Mouse (Mus musculus): ENCODE data around the gene Bmpr1b.

Bmpr1b gene

DNA sequence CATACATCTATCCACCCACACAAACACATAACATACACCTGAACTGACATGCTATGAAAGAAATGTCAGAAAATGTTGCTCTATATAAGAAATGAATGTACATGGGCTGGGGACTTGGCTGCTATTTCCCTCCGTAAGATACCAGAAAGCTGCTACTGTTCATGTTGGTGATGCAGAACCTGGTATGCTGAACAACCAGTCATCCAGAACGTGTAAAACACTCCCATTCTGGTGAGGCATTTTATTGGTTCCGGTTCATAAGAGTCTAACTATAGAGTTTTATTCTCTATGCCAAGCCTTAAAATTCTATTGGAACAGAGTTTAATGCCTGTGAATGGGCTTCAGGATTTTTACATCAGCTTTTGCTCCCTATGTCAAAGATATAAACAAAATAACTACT, 55.0 kb downstream of the Bmpr1b start:
- DNase-seq (ENCODE audit: low read depth, low spot score): no peak

DNA sequence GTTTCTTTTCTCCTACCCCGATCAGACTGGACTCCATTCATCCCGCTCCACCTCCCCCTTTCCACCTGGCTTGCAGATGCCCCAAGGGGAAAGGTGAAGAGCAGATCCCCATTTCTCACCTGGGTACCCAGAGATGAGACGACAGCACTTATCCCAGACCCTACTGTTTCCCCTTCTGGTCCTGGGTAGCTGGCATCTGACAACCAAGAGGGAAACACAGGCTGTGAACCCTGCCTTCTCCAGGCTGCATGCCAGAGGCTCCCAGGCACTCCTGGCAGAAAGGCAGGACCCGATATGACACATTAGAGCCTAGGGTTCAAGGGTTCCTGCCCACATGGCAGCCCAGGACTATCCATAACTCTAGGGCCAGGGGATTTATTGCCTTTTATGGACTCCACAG, 56.0 kb downstream of the Bmpr1b start:
- no peak for DNase-seq (ENCODE audit: low read depth, low spot score)

DNA sequence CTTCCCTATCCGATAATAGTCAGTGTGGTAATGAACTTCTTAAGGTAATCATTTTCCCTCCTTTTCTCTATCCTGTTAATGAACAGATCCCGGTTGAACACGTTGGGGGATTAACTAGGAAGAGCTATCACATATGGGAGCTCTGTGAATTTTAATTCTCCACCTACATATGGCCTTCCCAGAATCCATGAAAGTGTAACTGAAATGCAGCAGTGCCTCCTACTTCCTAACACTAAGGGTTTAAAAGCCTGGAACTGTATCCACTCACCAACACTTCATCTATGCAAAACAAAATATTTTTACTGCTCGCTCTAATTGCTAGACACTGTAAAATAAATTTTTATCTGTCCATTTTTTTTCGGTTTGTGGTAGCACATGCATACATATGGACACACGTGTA, 63.0 kb downstream of the Bmpr1b start:
- DNase-seq (ENCODE audit: low read depth, low spot score): no peak

DNA sequence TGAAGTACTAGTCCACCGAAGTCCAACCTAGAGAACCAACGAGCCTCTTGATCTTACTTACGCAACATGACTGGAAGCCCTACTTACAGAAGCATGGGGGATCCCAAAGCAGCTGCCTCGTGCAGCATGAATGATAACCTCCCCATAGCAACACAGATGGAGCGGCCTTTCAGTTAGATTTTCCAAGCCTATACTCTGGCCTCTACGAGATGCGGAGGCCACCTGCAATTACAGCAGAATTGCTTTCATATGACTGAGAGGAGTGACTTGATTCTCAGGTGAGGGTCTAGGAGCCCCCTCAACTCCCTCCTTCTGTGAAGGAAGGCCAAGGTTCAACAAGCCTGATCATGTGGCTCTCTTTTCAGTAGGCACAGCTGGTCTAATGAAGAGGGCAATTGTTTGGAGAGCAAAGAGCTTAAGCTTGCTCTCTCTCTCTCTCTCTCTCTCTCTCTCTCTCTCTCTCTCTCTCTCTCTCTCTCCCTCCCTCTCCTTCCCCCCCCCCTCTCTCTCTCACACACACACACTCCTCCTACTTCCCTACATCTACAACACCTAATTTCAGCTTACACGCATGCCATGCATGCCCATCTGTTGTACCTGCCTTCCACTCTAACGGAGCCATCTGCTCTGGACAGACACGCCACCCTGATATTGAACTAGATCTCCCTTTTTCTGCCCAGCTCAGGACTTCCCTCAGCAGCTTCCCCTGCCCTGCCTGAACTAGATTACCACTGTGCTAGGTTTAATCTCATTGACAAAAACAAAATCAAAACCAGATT, 65.0 kb downstream of the Bmpr1b start:
- DNase-seq (ENCODE audit: low read depth, low spot score): no peak

DNA sequence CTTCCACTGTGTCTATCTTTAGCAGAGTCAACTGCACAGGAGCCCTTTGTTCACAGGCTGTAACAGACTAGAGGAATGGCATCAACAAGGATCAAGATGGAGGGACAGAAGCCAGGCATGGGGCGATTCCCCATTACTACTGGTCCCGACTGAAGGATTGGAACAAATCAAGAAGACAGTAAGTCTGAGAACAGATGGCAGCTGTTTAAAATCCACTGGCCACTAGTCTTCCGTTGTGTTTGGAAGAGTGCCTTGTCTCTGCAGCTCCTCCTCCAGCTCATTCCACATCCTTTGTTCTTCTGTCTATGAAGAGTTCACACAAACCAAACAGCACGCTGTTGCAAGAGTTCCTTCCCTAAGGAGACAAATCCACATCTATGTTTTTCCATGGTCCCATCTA, 65.6 kb downstream of the Bmpr1b start:
- DNase-seq (ENCODE audit: low read depth, low spot score): no peak

DNA sequence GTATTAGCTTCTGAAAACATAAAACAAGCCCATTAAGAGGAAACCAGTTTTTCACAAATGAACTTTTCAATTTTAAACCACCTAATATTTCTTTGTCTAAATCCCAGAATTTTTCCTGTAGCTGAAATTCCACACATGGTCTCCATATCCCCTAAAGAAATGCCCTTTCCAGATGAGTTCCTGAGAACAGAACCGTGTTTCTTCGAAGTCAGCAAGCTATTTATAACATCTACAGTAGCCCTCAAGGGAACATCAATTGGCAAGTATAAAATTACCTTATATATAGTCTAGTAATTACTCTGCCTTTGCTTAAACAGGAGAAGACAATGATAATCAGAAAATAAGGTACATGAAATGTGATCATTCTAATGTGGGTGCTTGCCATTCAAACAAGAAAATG, 70.1 kb downstream of the Bmpr1b start:
- no peak for DNase-seq (ENCODE audit: low read depth, low spot score)

DNA sequence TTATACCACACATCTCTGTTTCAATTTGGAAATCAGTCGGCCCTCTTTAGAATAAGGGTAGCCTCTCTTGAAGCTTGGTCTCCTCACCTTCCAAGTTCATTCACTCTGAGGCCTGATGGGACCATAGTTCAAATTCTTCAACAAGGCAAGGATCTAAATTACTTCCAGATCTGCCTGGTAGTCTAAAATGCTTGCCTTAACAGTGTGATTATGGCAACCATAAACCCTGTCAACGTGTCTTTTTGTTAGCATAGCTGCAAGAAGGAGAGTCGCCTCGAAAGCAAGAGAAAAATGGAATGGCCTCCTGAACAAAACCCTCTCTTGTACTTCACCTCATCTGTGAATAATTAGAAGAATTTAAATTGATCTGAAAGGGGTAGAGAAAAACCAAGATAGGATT, 75.2 kb downstream of the Bmpr1b start:
- no peak for DNase-seq (ENCODE audit: low read depth, low spot score)

DNA sequence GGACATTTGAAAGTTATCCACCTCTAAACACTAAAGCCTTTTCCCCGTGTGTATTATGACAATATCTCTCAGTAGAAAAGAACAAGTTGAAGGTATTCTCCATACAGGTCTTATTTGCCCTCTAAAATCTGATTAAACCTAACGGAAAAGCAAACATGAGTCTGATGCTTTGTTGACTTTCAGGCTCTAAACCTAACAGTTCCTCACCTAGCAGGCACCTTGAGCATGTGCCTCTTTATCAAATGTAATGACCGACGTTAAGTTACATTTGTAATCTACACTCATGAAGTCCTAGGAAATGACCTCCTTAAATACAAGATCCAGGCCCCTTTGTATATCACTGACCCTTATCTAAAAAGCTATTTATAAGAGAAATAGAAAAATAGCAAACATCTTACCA, 79.5 kb downstream of the Bmpr1b start:
- DNase-seq (ENCODE audit: low read depth, low spot score): no peak

DNA sequence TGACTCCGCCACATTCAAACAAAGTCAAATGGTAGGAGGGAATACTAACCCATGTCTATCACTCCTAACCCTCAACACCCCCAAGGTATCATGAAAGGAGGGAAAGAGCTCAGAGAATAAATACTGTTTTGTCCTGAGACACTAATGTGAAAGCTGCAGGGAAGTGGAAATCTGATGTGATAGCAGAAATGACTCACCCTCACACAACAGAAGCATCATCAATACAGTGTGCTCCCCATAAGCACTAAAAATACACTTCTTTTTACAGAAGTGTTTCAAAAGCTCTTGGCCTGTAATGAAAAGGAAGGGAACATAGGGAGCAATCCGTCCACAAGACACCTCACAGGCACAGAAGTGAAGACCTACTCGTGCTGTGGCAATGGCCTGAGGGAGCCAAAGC, 83.3 kb downstream of the Bmpr1b start:
- no peak for DNase-seq (ENCODE audit: low read depth, low spot score)

DNA sequence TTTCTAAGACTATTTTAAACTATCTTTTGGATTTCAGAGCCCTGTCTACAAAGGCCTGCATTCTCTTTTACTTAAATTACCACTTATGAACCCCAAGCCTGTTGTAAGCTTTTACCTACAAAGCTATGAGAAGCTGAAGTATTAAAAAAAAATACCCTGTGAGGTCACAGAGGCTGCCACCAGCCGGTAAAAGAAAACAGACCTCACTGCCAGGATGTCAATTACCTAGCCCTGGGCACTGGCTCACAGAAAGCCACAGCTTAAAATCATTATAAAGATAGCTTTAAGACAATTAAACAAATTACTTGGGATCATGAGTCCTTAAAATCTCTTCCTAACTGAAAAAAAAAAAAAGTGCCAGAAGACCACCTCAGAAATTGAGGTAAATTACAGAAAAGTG, 85.1 kb downstream of the Bmpr1b start:
- no peak for DNase-seq (ENCODE audit: low read depth, low spot score)

DNA sequence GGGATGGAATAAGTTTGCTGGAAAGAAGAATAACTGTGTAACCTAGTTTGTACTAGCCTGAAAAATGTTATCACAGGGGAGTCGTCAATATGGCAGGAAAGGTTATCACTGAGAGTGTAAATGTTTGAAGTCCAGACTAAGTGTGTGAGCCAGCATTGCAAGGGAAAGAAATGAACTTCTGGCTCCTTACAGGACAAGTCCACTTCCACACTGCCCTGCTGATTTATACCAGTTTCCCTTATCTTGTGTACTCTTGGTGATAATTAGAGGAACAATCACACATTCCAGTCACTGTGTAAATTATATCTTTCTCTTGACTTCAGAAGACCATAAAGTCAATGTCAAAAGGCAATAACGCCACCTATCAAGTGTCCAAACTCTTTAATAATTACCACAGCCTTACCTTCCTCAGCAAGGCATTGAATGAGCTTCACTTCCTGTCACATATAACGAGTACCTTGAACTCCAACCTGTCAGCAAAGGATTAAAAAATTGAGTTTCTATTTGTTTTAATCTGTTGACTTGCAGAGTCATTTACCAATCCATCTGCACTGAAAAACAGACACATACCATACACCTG, 91.4 kb downstream of the Bmpr1b start:
- no peak for DNase-seq (ENCODE audit: low read depth, low spot score)

DNA sequence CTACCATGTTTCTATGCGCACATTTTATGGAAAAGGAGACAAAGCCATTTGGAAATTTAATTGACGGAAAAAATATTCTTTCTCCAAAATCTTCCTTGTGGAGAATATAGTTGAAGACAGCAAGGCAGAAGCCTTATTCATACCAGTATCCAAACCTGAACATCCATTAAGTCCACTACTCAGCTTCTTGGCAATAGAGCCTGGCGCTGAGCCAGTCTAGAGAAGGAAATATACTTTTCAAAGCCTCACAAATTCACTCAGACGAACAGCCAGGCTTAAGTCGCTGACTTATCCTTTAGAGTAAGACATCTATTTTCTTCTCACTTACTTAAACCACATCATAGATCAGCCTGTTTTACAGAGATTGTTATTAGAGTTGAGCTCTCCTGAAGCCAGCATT, 97.6 kb downstream of the Bmpr1b start:
- DNase-seq (ENCODE audit: low read depth, low spot score): no peak

DNA sequence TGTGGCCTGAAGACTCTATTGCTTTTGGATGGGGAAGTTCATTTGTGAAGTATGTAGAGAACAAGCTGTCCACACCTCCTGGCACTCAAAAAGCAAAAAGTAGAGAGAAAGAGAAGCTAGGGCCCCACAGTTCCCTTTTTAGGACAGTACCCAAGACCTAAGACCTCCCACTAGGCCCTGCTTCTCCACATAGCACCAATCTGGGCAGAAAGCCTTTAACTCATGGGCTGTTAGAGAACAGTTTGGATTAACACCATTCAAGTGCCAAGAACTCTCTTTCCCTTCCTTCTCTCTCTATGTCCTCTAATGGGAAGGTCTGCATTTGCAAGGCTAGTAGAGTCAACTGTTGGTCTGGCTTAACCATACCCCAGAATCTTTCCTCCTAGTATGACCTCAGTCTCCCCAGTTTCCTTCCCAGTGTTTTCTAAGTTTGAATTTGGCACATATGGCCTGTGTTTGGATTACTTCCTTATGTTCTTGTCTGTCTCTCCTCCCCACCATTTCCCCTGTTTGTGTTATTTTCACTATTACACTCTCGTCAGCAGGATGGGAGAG, 102.4 kb downstream of the Bmpr1b start:
- no peak for DNase-seq (ENCODE audit: low read depth, low spot score)

DNA sequence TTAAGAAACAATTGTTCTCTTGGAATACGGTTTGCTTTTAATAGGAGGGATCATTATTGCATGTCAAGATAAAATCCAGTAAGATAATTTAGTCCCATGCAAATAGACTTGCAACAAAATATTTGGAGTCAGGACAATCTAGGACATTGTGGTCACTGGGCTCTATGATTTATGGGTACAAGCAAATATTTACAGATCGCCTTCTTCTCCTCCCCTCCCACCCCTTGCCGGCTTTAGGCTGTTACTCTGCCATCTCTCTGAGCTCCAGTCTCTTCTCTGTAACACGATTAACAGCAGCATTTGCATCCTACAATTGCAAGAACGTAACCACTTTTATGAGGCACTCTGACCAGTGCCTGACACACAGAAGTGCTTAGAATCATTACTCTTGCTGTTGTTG, 104.1 kb downstream of the Bmpr1b start:
- no peak for DNase-seq (ENCODE audit: low read depth, low spot score)

DNA sequence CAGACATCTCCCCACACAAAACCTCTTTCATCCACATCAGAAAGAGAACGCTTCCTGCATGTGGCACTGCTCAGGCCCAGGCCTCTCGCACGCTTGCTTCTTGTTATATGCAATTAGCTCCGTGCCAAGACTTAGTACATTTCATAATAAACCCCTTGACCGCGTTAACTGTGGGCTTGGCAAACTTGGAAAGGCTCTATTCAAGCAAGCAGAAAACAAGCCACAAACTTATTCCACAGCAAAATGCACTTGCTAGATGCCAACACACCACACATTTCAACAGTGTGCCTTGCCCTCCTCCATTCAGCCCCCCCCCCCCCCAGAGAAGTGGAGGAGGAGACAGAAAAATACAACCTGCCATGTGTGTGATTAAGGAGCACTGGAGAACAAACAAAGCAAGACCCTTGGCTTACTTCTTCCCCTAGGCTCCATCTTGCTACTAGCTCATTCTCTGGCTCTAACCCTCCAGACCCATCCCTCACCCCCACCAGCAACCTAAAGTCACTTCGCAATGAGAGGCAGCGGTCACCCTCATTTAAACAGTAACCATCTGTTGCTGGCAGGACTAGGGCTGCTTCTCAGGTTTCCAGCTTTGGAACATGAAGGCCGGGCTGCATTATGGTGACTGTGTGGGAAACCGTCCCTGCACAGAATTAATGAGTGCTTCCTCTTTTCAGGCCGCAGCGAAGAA, 105.5 kb downstream of the Bmpr1b start:
- DNase-seq (ENCODE audit: low read depth, low spot score): no peak

DNA sequence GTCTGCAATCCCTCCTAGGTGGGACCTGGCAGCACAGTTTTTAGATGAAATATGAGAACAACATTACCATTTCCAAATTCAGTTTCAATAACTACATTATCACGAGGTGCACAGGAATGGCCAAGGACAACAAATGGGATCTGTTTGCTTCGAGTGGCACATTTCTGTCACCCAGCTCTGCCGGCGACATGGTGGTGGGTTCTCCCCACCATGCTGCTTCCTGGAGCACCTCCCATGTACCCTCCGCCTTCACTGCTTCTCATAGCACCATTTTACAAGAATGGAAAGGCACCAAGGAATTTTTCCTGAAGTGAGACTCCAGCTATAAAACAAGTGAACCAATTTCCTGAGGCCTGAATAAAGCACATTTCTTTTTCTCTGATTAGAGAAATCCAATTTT, 108.0 kb downstream of the Bmpr1b start:
- no peak for DNase-seq (ENCODE audit: low read depth, low spot score)

DNA sequence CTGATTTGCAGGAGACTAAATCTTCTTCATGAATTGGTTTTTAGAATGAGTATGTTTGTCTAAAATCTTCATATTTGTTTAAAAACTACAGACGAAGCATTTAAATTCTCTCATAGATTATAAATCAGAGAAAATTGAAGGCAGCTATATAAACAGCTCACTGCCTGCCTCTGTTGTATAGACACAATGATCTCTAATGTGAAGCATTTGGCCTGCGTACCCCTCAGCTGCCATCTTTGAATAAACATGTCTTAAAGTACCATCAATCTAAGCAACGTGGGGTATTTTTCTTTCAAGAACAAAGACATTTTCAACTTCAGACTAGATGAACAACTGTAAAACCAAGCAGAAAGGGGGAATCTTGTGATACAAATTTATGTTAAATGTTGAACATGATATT, 109.3 kb downstream of the Bmpr1b start:
- DNase-seq (ENCODE audit: low read depth, low spot score): no peak

DNA sequence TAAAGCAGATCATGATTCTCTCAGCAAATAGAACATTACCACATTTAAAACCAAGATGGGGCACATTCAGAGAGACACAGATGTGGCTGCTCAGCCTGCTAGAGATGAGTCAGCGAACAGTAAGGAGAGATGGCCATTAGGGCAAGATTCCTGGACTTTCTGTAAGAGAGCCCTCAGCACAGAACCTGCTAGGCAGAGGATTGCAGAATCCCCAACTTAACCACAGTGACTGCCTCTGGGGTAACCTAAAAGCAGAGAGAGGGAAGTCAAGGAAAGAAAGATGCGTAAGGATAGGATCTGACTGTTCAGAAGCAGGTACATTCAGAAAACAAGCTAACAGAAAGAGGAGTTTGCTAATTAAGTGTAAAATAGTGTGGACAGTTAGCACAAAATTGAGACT, 118.5 kb downstream of the Bmpr1b start:
- no peak for DNase-seq (ENCODE audit: low read depth, low spot score)

DNA sequence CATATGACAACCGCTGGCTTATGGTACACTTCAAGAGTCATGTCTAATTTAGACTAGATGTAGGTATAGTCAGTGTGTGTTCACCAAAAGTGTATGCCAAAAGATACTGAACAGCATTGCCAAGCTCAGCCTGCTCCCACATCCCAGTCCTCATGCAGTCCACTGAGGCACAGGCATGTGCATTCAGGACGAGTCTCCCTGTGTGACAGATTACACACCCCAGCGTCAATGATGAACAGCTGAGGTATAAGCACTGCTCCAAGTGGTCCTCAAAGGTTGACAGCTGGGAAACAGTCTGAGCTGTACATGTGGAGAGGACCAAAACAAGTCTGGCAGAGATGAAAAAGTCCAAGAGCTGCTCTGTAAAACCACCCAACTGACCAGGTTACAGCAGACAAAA, 119.6 kb downstream of the Bmpr1b start:
- DNase-seq (ENCODE audit: low read depth, low spot score): no peak

DNA sequence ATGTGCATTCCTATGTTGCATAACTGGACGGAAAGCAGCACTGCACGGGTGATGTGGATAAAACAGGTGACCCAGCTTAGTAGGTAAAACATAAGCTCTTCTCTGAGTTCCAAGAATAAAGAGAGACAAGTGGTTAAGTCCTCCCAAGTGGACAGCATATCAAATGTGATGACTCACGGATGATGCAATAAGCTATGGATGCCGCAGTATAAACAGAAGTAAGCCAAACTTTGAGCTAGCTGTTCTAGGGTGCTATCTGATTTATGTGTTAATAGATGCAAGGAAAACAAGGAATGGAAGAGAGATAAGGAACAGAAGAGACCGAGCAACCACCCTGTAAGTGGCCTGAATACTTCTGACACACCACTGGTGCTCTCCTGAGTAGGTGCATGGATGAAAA, 120.1 kb downstream of the Bmpr1b start:
- DNase-seq (ENCODE audit: low read depth, low spot score): no peak

DNA sequence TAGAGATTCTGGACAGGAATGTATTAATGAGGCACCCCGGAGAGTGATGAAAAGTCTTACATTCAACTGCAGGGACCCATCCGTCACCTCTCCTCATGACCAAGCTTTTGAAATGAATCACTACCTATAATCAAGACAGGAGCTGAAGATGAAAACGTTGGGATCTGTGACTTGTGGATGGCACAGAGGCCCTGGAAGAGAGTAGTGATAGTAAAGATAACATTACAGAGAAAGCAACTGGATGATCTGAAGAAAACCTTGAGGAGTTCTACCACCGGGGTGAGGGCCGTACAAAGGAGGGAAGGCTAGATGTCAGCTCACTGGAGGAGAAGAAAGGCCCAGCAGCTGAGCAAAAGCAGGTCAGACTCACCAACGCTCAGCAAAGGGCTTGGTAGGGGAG, 120.7 kb downstream of the Bmpr1b start:
- DNase-seq (ENCODE audit: low read depth, low spot score): no peak

DNA sequence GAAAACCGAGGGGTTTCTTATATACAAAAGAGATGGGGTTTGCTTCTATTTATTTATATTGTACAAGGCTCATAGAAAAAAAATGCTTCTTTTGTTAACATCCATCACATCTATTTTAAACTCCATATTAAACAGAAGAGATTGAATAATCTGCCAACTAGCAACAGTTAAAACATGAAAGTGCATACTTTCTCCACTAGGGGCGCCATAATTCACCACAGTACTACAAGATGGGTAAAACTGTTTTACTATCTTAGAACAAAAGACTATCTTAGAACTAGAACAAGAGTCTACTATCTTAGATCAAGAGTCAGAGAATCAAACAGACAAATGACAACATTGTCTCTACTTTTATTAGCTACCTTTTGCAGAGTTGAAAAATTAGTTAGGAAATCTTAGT, 125.8 kb downstream of the Bmpr1b start:
- peak; percentile 25 for DNase-seq (ENCODE audit: low read depth, low spot score)

DNA sequence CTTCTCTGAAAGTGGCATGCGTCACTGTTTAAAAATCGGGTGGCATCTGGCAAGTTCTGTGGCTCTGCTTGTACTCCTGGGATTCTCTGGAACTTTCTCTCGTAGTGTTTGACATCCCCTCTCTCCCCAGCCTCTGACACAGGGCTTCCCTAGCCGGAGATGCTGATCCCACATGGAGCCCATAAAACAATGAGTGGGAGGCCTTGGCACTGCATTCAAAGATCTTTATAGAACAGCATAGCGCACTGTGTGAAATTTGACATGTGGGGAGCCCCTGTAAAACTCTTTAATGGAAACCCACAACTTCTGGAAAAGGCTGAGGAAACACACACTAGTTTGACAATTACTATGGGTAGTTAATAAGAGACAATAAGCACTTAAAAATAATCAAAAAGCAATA, 126.2 kb downstream of the Bmpr1b start:
- DNase-seq (ENCODE audit: low read depth, low spot score): no peak
